Mouse (Mus musculus) activated CD4-positive, CD25-positive, alpha-beta regulatory T cell, adult 4 months (primary cell): ENCODE data around the gene Agfg1. TPM values are rescaled to one million over a fixed set of nuclear protein-coding genes. Genes with fewer than 3 reads are reported as not detected.

ENCODE experiments used
- ATAC-seq: one replicate; pipeline ENCODE4 v1.8.0; 2017
- polyA plus RNA-seq, 2 experiments: library from polyadenylated mRNA; unstranded; fragments of 100-300 nt; shearing (Covaris generic); gene quantifications; one replicate each; pipeline ENCODE4 v1.2.1; 2017

Agfg1 gene
- polyA plus RNA-seq, 2 experiments from 2014 or later = 37.1 to 42.3 TPM

GRCm38 (mm10) chr1:82825783-82826182, 13.5 kb upstream of the Agfg1 start:
- no peak for ATAC-seq

- no peak for ATAC-seq
Measured at GRCm38 (mm10) chr1:82826911-82827310, 12.4 kb upstream of the Agfg1 start.

DNA sequence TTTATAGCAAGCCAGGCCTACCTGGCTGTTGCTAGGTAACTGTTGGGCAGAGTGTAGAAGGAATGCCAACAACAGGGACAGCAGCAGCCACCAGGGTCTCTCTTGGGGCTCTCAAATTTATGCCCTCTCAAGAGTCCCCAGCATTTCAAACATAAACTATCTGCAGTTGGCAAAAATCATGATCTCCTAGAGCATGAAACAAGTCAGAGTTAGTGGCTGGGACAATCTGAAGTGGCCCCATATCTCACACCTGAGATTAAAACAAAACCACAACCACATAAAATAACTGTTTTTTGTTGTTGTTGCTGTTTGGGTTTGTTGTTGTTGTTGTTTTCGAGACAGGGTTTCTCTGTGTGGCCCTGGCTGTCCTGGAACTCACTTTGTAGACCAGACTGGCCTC, 8.5 kb upstream of the Agfg1 start:
- ATAC-seq = no peak

DNA sequence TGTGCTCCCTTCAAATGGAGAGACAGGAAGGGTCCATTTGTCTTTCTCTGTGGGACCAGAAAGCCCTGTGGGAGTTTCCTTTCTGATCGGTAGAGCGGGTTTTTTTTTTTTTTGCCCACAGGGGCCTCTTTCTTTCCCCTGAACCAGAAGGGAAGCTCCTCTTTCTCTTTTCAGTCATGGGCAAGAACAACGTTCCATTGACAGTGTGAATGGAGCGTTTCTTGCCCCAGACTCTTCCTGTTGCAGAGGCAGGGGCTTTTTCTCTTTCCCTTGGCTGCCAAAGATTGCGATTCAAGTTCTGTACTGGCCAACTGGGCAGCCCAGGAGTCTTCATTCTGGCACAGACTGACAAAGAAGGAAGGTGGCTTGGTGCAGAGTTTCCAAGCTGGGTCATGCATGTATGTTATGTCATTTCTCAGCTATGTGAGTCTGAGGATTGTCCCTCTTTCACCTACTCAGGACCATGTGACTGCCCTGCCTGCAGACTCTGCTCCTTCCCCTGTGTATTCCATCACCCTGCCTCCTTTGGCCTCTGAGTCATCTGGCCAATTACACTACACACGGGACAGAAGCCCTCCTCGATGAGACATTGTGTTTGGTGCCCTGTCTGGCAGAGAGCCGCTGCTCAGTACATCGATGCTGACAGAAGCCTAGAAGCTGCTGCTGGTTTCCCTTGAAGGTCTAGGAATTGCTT, 7.6 kb upstream of the Agfg1 start:
- peak; percentile 19 for ATAC-seq

DNA sequence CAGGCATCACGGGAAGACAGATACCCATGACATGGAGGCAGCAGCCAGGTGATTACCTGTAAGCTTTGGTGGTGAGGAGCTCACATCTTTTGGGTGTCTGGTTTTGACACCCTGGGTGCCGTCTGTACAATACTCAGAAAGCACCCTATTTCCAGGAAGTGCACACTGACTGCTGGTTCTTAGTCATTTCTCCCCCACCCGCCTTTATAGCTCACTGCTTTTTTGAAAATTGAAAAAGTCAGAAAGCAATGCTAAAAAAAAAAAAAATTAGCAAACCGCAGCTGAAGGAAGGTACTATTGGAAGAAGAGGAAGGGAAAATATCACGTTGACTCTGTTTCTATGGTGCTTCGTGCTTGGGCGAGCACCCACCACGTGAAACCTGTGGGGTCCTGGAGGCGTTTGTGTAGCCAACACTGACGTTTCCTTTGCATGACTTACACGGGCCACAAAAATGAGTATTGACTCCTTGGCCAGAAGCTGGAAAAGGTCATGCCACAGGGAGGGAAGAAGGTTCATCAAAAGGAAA, 6.7 kb upstream of the Agfg1 start:
- ATAC-seq = peak; percentile 66

GRCm38 (mm10) chr1:82833501-82833900, 5.8 kb upstream of the Agfg1 start:
- peak; percentile 14 for ATAC-seq

DNA sequence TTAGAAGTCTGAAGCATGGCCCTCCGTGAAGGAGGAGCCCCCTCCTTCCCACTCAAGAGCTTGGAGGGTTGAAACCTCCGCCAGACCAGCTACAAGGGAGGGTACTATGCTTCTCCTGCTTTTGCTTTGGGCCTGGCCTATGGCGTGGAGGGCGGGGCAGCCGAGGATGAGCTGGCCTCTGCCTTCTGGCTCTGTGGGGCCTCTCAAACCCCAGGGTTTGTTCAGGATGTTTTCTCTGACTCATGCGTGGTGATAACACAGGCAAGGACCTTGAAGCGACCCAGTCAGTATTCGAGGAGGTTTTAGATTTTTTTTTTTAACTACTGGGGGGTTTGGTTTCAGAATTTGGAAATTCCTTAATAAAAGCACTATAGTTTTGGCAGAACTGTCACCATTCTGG, 4.7 kb upstream of the Agfg1 start:
- ATAC-seq = peak; percentile 10

- peak; percentile 9 for ATAC-seq
Measured at GRCm38 (mm10) chr1:82836342-82837217, 2.7 kb upstream of the Agfg1 start.

- ATAC-seq = no peak
Measured at GRCm38 (mm10) chr1:82837579-82837978, 1.7 kb upstream of the Agfg1 start.

- no peak for ATAC-seq
Measured at GRCm38 (mm10) chr1:82838469-82839295, 601 bp upstream of the Agfg1 start.

GRCm38 (mm10) chr1:82839614-82840421, 535 bp downstream of the Agfg1 start:
- peak; percentile 16 for ATAC-seq

DNA sequence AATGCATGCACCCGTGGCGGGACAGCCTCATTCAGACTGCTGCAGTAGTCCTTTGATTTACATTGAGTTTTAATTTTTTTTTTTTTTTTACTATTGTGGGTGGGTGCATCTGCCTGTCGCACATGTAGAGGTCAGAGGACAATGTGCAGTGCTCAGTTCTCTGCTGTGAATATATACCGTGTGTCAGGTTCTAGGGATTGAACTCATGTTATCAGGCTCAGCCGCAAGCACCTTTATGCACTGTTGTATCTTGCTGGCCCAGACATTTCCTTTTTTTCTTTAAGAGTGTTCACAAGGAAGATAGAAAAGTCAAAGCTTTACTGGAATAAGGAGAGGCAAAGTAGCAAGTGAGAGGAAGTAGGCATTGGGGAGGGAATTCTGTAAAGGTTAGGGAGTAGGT, 16.4 kb downstream of the Agfg1 start:
- no peak for ATAC-seq

- ATAC-seq = no peak
Measured at GRCm38 (mm10) chr1:82858236-82858635, 19.0 kb downstream of the Agfg1 start.

- ATAC-seq = no peak
Measured at GRCm38 (mm10) chr1:82860391-82860790, 21.1 kb downstream of the Agfg1 start.

- peak; percentile 48 for ATAC-seq
Measured at GRCm38 (mm10) chr1:82870202-82870601, 30.9 kb downstream of the Agfg1 start.

DNA sequence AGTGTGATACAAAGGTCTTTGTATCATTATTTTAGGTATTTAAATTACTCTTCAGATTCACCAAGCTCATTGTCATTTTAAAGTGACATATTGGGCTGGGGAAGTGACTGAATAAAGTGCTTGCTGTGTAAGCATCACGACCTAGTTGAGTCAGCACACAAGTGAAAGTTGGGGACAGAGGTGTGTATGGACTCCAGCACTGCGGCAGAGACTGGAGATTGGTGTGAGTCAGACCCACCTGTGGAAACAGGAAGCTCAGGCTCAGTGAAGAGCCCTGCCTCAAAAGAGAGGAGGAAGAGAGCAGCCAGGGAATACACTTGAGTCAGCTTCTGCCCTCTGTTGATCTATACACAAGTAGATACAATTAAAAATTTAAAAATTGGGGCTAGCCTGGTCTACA, 39.9 kb downstream of the Agfg1 start:
- peak; percentile 74 for ATAC-seq

DNA sequence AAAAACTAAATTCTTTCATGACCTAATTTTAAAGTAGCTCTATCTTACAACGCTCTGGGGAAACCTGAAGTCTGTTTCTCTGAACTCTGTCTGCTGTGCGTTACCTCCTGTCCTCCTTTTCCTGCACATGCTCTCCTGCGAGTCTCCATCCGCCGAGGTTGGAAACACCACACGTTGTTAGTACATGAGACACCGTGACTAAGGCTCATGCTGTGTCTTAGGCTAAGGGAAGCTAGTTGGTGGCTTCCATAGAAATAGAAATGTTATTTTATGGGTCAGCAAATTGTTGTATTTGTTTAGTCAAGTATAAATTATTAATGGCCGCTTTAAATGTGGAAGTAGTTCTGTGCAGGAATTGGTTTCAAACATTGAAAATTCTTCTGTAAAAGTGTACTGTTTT, 40.9 kb downstream of the Agfg1 start:
- no peak for ATAC-seq

DNA sequence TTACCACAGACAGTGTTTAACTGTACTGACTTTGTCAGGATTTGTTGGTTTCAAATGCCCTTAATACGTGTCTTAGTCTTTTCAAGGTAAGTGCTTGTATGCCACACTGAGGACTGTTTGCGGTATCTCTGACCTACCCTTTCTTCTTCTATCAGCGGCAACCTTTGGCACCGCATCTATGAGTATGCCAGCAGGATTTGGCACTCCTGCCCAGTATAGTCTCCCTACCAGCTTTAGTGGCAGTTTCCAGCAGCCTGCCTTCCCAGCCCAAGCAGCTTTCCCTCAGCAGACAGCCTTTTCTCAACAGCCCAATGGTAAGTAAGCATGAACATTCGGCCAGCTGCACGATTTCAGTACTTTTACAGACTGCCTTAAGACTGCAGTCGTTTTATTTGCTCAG, 54.0 kb downstream of the Agfg1 start:
- ATAC-seq = no peak

- ATAC-seq = peak; percentile 70
Measured at GRCm38 (mm10) chr1:82900567-82900966, 61.3 kb downstream of the Agfg1 start.

- ATAC-seq = no peak
Measured at GRCm38 (mm10) chr1:82901201-82901600, 61.9 kb downstream of the Agfg1 start.

DNA sequence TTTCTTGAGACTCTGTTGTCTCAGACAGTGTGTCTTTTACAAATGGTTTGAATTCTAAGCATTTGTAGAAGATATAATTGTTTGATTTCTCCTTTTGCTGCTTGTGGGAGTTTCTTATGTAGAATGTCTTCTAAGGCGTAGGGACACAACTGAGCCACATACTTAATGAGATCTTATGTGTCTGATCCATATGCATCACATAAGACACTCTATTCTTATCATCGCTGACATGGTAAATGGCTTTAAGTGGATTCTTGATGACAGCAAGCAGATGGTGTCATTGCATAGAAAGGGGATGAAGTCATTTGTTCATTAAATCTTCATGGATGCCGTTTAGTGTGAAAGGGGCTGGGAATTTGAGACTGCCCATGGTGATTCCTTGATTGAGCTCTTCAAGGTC, 66.6 kb downstream of the Agfg1 start:
- no peak for ATAC-seq

- ATAC-seq = no peak
Measured at GRCm38 (mm10) chr1:82913025-82913424, 73.7 kb downstream of the Agfg1 start, which contains the start of gene A030005L19Rik. Gene A030005L19Rik (plus strand): TSS chr1:82913325.
